Mouse (Mus musculus): ENCODE data around the gene Poc1b. TPM values are rescaled to one million over a fixed set of nuclear protein-coding genes. Genes with fewer than 3 reads are reported as not detected.

Gene Poc1b
- polyA plus RNA-seq, 1 experiment from 2014 or later, result 6.7 TPM

GRCm38 (mm10) chr10:99194451-99195055, 87.7 kb downstream of the Poc1b start:
- Histone ChIP-seq H3K4me2 (replicated peaks; ENCODE audit: low read depth) (no peak overlapping the region), H3K9me3 (ENCODE audit: control insufficient read depth, low read length) (no peaks in the 10 kb centered on the region), H3K4me1 (replicated peaks; ENCODE audit: control insufficient read depth, insufficient read depth) (no peaks in the 10 kb centered on the region), H3K27me3 (ENCODE audit: control insufficient read depth, insufficient read depth, low read length) (no peaks in the 10 kb centered on the region), H3K9ac (ENCODE audit: low read length) (no peak overlapping the region), H3K36me3 (ENCODE audit: control insufficient read depth, insufficient read depth, low read length) (no peaks in the 10 kb centered on the region), H3K27ac (replicated peaks) (no peak overlapping the region), H3K4me3 (ENCODE audit: low read depth, low read length) (no peak overlapping the region)
- TF ChIP-seq EP300 (optimal IDR thresholded peaks at IDR 0.05), result no peak
- TF ChIP-seq CTCF (IDR thresholded peaks at IDR 0.05; ENCODE audit: low read depth), result no peak
- no peak for ATAC-seq (ENCODE audit: low FRiP score, low TSS enrichment)
- DNase-seq (ENCODE audit: low spot score), result no peak
- WGBS, result 74% methylated on average over 2 of the region's 2 CpGs

- no peaks in the 10 kb centered on the region for H3K4me1 ChIP-seq (replicated peaks; ENCODE audit: control insufficient read depth, insufficient read depth)
- ATAC-seq (ENCODE audit: low FRiP score, low TSS enrichment) (no peak), DNase-seq (ENCODE audit: low spot score) (no peak)
- WGBS, result 72% methylated on average over 13 of the region's 13 CpGs
- TF ChIP-seq EP300 (optimal IDR thresholded peaks at IDR 0.05), result no peak
- TF ChIP-seq CTCF (IDR thresholded peaks at IDR 0.05; ENCODE audit: low read depth), result no peak
- no peak overlapping the region for H3K9ac ChIP-seq (ENCODE audit: low read length)
- H3K4me3 ChIP-seq (ENCODE audit: low read depth, low read length), result no peak overlapping the region
- H3K9me3 ChIP-seq (ENCODE audit: control insufficient read depth, low read length), result no peaks in the 10 kb centered on the region
- H3K36me3 ChIP-seq (ENCODE audit: control insufficient read depth, insufficient read depth, low read length), result no peaks in the 10 kb centered on the region
- no peaks in the 10 kb centered on the region for H3K27me3 ChIP-seq (ENCODE audit: control insufficient read depth, insufficient read depth, low read length)
- H3K27ac ChIP-seq (replicated peaks), result no peak overlapping the region
- H3K4me2 ChIP-seq (replicated peaks; ENCODE audit: low read depth), result no peak overlapping the region
Measured at GRCm38 (mm10) chr10:99196556-99196955, 89.7 kb downstream of the Poc1b start.

- Histone ChIP-seq H3K36me3 (ENCODE audit: control insufficient read depth, insufficient read depth, low read length) (no peaks in the 10 kb centered on the region), H3K4me2 (replicated peaks; ENCODE audit: low read depth) (no peak overlapping the region), H3K4me3 (ENCODE audit: low read depth, low read length) (no peak overlapping the region), H3K9ac (ENCODE audit: low read length) (no peak overlapping the region), H3K4me1 (replicated peaks; ENCODE audit: control insufficient read depth, insufficient read depth) (no peaks in the 10 kb centered on the region), H3K27me3 (ENCODE audit: control insufficient read depth, insufficient read depth, low read length) (no peaks in the 10 kb centered on the region), H3K27ac (replicated peaks) (no peak overlapping the region), H3K9me3 (ENCODE audit: control insufficient read depth, low read length) (no peaks in the 10 kb centered on the region)
- no peak for TF ChIP-seq CTCF (IDR thresholded peaks at IDR 0.05; ENCODE audit: low read depth)
- TF ChIP-seq EP300 (optimal IDR thresholded peaks at IDR 0.05), result no peak
- 81% methylated on average over 8 of the region's 8 CpGs for WGBS
- ATAC-seq (ENCODE audit: low FRiP score, low TSS enrichment) (no peak), DNase-seq (ENCODE audit: low spot score) (no peak)
Measured at GRCm38 (mm10) chr10:99197125-99197524, 90.3 kb downstream of the Poc1b start.

- TF ChIP-seq EP300 (optimal IDR thresholded peaks at IDR 0.05), result no peak
- no peak for TF ChIP-seq CTCF (IDR thresholded peaks at IDR 0.05; ENCODE audit: low read depth)
- Histone ChIP-seq H3K27ac (replicated peaks) (no peak overlapping the region), H3K4me2 (replicated peaks; ENCODE audit: low read depth) (no peak overlapping the region), H3K4me3 (ENCODE audit: low read depth, low read length) (no peak overlapping the region), H3K4me1 (replicated peaks; ENCODE audit: control insufficient read depth, insufficient read depth) (0 out of 2 replicates have a peak, but pooled peaks cover 3% of the 10 kb centered on the region), H3K9ac (ENCODE audit: low read length) (no peak overlapping the region), H3K27me3 (ENCODE audit: control insufficient read depth, insufficient read depth, low read length) (no peaks in the 10 kb centered on the region), H3K9me3 (ENCODE audit: control insufficient read depth, low read length) (no peaks in the 10 kb centered on the region), H3K36me3 (ENCODE audit: control insufficient read depth, insufficient read depth, low read length) (no peaks in the 10 kb centered on the region)
- no peak for ATAC-seq (ENCODE audit: low FRiP score, low TSS enrichment)
- DNase-seq (ENCODE audit: low spot score), result no peak
- WGBS, result 64% methylated on average over 9 of the region's 9 CpGs
Measured at GRCm38 (mm10) chr10:99197607-99198305, 90.9 kb downstream of the Poc1b start.

- TF ChIP-seq CTCF (IDR thresholded peaks at IDR 0.05; ENCODE audit: low read depth) (no peak), EP300 (optimal IDR thresholded peaks at IDR 0.05) (no peak)
- DNase-seq (ENCODE audit: low spot score) (no peak), ATAC-seq (ENCODE audit: low FRiP score, low TSS enrichment) (no peak)
- Histone ChIP-seq H3K4me3 (ENCODE audit: low read depth, low read length) (no peak overlapping the region), H3K4me2 (replicated peaks; ENCODE audit: low read depth) (no peak overlapping the region), H3K36me3 (ENCODE audit: control insufficient read depth, insufficient read depth, low read length) (no peaks in the 10 kb centered on the region), H3K27me3 (ENCODE audit: control insufficient read depth, insufficient read depth, low read length) (no peaks in the 10 kb centered on the region), H3K9me3 (ENCODE audit: control insufficient read depth, low read length) (no peaks in the 10 kb centered on the region), H3K9ac (ENCODE audit: low read length) (no peak overlapping the region), H3K4me1 (replicated peaks; ENCODE audit: control insufficient read depth, insufficient read depth) (0 out of 2 replicates have a peak, but pooled peaks cover 3% of the 10 kb centered on the region), H3K27ac (replicated peaks) (no peak overlapping the region)
- WGBS, result 91% methylated on average over 9 of the region's 9 CpGs
Measured at GRCm38 (mm10) chr10:99198946-99199345, 92.1 kb downstream of the Poc1b start.

- Histone ChIP-seq H3K4me1 (replicated peaks; ENCODE audit: control insufficient read depth, insufficient read depth) (0 out of 2 replicates have a peak, but pooled peaks cover 3% of the 10 kb centered on the region), H3K27ac (replicated peaks) (no peak overlapping the region), H3K36me3 (ENCODE audit: control insufficient read depth, insufficient read depth, low read length) (no peaks in the 10 kb centered on the region), H3K27me3 (ENCODE audit: control insufficient read depth, insufficient read depth, low read length) (no peaks in the 10 kb centered on the region), H3K9me3 (ENCODE audit: control insufficient read depth, low read length) (no peaks in the 10 kb centered on the region), H3K9ac (ENCODE audit: low read length) (no peak overlapping the region), H3K4me3 (ENCODE audit: low read depth, low read length) (no peak overlapping the region), H3K4me2 (replicated peaks; ENCODE audit: low read depth) (no peak overlapping the region)
- TF ChIP-seq EP300 (optimal IDR thresholded peaks at IDR 0.05) (no peak), CTCF (IDR thresholded peaks at IDR 0.05; ENCODE audit: low read depth) (no peak)
- DNase-seq (ENCODE audit: low spot score) (no peak), ATAC-seq (ENCODE audit: low FRiP score, low TSS enrichment) (no peak)
- WGBS, result 60% methylated on average over 5 of the region's 5 CpGs
Measured at GRCm38 (mm10) chr10:99200944-99201343, 94.1 kb downstream of the Poc1b start.
